Mouse (Mus musculus): ENCODE data around the gene Hdlbp.
"Not testable (repeated sequence)": the region's sequence is repeated elsewhere in the genome, so short reads cannot be mapped to it uniquely, and the experiment has no call there.

DNA sequence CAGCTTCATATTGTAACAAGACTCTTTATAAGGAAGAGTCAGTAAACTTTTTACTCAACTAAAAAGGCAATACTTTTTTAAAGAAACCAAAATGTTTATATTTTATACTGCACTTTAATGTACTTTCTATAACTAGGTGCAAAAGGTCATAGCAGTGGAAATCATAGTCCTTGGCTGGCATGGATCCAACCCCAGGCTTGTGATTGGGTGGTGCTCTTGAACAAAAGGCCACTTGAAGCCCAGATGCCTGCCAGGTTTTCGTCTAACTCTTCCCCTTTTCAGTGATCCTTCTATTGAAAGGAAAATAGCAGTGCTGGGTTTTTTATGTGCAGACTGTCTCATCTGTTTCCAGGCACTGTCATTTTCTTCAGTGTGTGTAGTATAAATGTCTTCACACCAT, 30.0 kb upstream of the Hdlbp start:
- not testable (repeated sequence) for TF ChIP-seq GATA1, TAL1 (IDR thresholded peaks at IDR 0.05; ENCODE audit: low read length)
